Mouse (Mus musculus): ENCODE results near the gene Pla2g1b. TPM values are rescaled to one million over a fixed set of nuclear protein-coding genes. Genes with fewer than 3 reads are reported as not detected.
A peak's percentile ranks its signal among the peaks of the same experiment; 100 is the strongest.
"Not testable (repeated sequence)": the region's sequence is repeated elsewhere in the genome, so short reads cannot be mapped to it uniquely, and the experiment has no call there.

Gene Pla2g1b
- polyA plus RNA-seq, 1 experiment from 2014 or later, result not detected

GRCm38 (mm10) chr5:115516081-115516907 is 50.2 kb downstream of the Pla2g1b start:
- Histone ChIP-seq H3K4me2 (ENCODE audit: low read length) (peak overlapping the region; percentile 39; the same call in 1 of the 2 replicates), H3K27ac (replicated peaks in 1 of 2; ENCODE audit: control insufficient read depth in 1 of 2, insufficient read depth in 1 of 2, low read depth in 2 of 2, low read length in 2 of 2) (peak overlapping the region; percentile 78 to 92), H3K9ac (ENCODE audit: low read length) (0 out of 2 replicates have a peak overlapping the region, but pooled peaks have one; percentile 22), H3K4me1 (ENCODE audit: control insufficient read depth in 2 of 2, insufficient read depth in 2 of 2, low read length in 2 of 2) (peaks cover 25 to 44% of the 10 kb centered on the region in 2 experiments), H3K36me3 (ENCODE audit: control insufficient read depth, insufficient read depth, low read length) (peaks cover 3% of the 10 kb centered on the region; the same call in 1 of the 2 replicates), H3K4me3 (ENCODE audit: control insufficient read depth in 1 of 2, insufficient read depth in 1 of 2, low read depth in 1 of 2, low read length in 2 of 2) (no peak overlapping the region), H3K9me3 (ENCODE audit: control insufficient read depth, low read length) (no peaks in the 10 kb centered on the region), H3K27me3 (ENCODE audit: control insufficient read depth, insufficient read depth, low read length) (no peaks in the 10 kb centered on the region)
- ATAC-seq (ENCODE audit: insufficient number of reproducible peaks, insufficient read depth, low FRiP score, low read depth), result peak; percentile 41
- 60% methylated on average over 32 of the region's 32 CpGs for WGBS

- ATAC-seq (ENCODE audit: insufficient number of reproducible peaks, insufficient read depth, low FRiP score, low read depth), result no peak
- Histone ChIP-seq H3K4me3 (ENCODE audit: control insufficient read depth in 1 of 2, insufficient read depth in 1 of 2, low read depth in 1 of 2, low read length in 2 of 2) (no peak overlapping the region), H3K27ac (replicated peaks in 1 of 2; ENCODE audit: control insufficient read depth in 1 of 2, insufficient read depth in 1 of 2, low read depth in 2 of 2, low read length in 2 of 2) (peak overlapping the region; percentile 78 to 92), H3K9ac (ENCODE audit: low read length) (0 out of 2 replicates have a peak overlapping the region, but pooled peaks have one; percentile 22), H3K36me3 (ENCODE audit: control insufficient read depth, insufficient read depth, low read length) (peaks cover 3% of the 10 kb centered on the region; the same call in 1 of the 2 replicates), H3K27me3 (ENCODE audit: control insufficient read depth, insufficient read depth, low read length) (no peaks in the 10 kb centered on the region), H3K9me3 (ENCODE audit: control insufficient read depth, low read length) (no peaks in the 10 kb centered on the region), H3K4me1 (ENCODE audit: control insufficient read depth in 2 of 2, insufficient read depth in 2 of 2, low read length in 2 of 2) (peaks cover 25 to 47% of the 10 kb centered on the region in 2 experiments), H3K4me2 (ENCODE audit: low read length) (no peak overlapping the region)
- 72% methylated on average over 7 of the region's 7 CpGs for WGBS
Measured at GRCm38 (mm10) chr5:115516908-115517307, 50.8 kb downstream of the Pla2g1b start.

- H3K27ac ChIP-seq (replicated peaks in 1 of 2; ENCODE audit: control insufficient read depth in 1 of 2, insufficient read depth in 1 of 2, low read depth in 2 of 2, low read length in 2 of 2), result peak overlapping the region in 1 of 2 experiments; percentile 92; a peak in 1 of 4 replicates
- H3K4me2 ChIP-seq (ENCODE audit: low read length), result no peak overlapping the region
- H3K9me3 ChIP-seq (ENCODE audit: control insufficient read depth, low read length), result no peaks in the 10 kb centered on the region
- no peak overlapping the region for H3K4me3 ChIP-seq (ENCODE audit: control insufficient read depth in 1 of 2, insufficient read depth in 1 of 2, low read depth in 1 of 2, low read length in 2 of 2)
- ATAC-seq (ENCODE audit: insufficient number of reproducible peaks, insufficient read depth, low FRiP score, low read depth), result no peak
- no peaks in the 10 kb centered on the region for H3K27me3 ChIP-seq (ENCODE audit: control insufficient read depth, insufficient read depth, low read length)
- WGBS, result 94% methylated on average over 9 of the region's 9 CpGs
- H3K9ac ChIP-seq (ENCODE audit: low read length), result no peak overlapping the region
- peaks cover 3% of the 10 kb centered on the region; the same call in 1 of the 2 replicates for H3K36me3 ChIP-seq (ENCODE audit: control insufficient read depth, insufficient read depth, low read length)
- peaks cover 29 to 53% of the 10 kb centered on the region in 2 experiments for H3K4me1 ChIP-seq (ENCODE audit: control insufficient read depth in 2 of 2, insufficient read depth in 2 of 2, low read length in 2 of 2)
Measured at GRCm38 (mm10) chr5:115517501-115517900, 51.4 kb downstream of the Pla2g1b start.

GRCm38 (mm10) chr5:115518214-115518613 is 52.2 kb downstream of the Pla2g1b start:
- not testable (repeated sequence) for H3K9me3 ChIP-seq (ENCODE audit: control insufficient read depth, low read length); H3K36me3 ChIP-seq (ENCODE audit: control insufficient read depth, insufficient read depth, low read length); H3K9ac ChIP-seq (ENCODE audit: low read length); H3K27ac ChIP-seq (replicated peaks in 1 of 2; ENCODE audit: control insufficient read depth in 1 of 2, insufficient read depth in 1 of 2, low read depth in 2 of 2, low read length in 2 of 2); H3K4me2 ChIP-seq (ENCODE audit: low read length); H3K27me3 ChIP-seq (ENCODE audit: control insufficient read depth, insufficient read depth, low read length); H3K4me3 ChIP-seq (ENCODE audit: control insufficient read depth in 1 of 2, insufficient read depth in 1 of 2, low read depth in 1 of 2, low read length in 2 of 2); ATAC-seq (ENCODE audit: insufficient number of reproducible peaks, insufficient read depth, low FRiP score, low read depth)
- 94% methylated on average over 6 of the region's 8 CpGs for WGBS
- H3K4me1 ChIP-seq (ENCODE audit: control insufficient read depth in 2 of 2, insufficient read depth in 2 of 2, low read length in 2 of 2), result peaks cover 33 to 60% of the 10 kb centered on the region in 2 experiments

GRCm38 (mm10) chr5:115520325-115520869 is 54.3 kb downstream of the Pla2g1b start:
- ATAC-seq (ENCODE audit: insufficient number of reproducible peaks, insufficient read depth, low FRiP score, low read depth), result no peak
- no peaks in the 10 kb centered on the region for H3K9me3 ChIP-seq (ENCODE audit: control insufficient read depth, low read length)
- no peaks in the 10 kb centered on the region for H3K27me3 ChIP-seq (ENCODE audit: control insufficient read depth, insufficient read depth, low read length)
- peak overlapping the region; percentile 47; the same call in 1 of the 2 replicates for H3K9ac ChIP-seq (ENCODE audit: low read length)
- H3K4me1 ChIP-seq (ENCODE audit: control insufficient read depth in 2 of 2, insufficient read depth in 2 of 2, low read length in 2 of 2), result peaks cover 23 to 64% of the 10 kb centered on the region in 2 experiments
- peak overlapping the region; percentile 26; the same call in 1 of the 2 replicates for H3K4me2 ChIP-seq (ENCODE audit: low read length)
- peaks cover 3% of the 10 kb centered on the region; the same call in 1 of the 2 replicates for H3K36me3 ChIP-seq (ENCODE audit: control insufficient read depth, insufficient read depth, low read length)
- no peak overlapping the region for H3K4me3 ChIP-seq (ENCODE audit: control insufficient read depth in 1 of 2, insufficient read depth in 1 of 2, low read depth in 1 of 2, low read length in 2 of 2)
- H3K27ac ChIP-seq (replicated peaks in 1 of 2; ENCODE audit: control insufficient read depth in 1 of 2, insufficient read depth in 1 of 2, low read depth in 2 of 2, low read length in 2 of 2), result peak overlapping the region; percentile 60 to 74
- WGBS, result 47% methylated on average over 21 of the region's 21 CpGs

- H3K4me1 ChIP-seq (ENCODE audit: control insufficient read depth in 2 of 2, insufficient read depth in 2 of 2, low read length in 2 of 2), result peaks cover 22 to 62% of the 10 kb centered on the region in 2 experiments
- H3K27ac ChIP-seq (replicated peaks in 1 of 2; ENCODE audit: control insufficient read depth in 1 of 2, insufficient read depth in 1 of 2, low read depth in 2 of 2, low read length in 2 of 2), result peak overlapping the region; percentile 62 to 74
- WGBS, result 51% methylated on average over 21 of the region's 21 CpGs
- H3K27me3 ChIP-seq (ENCODE audit: control insufficient read depth, insufficient read depth, low read length), result no peaks in the 10 kb centered on the region
- no peaks in the 10 kb centered on the region for H3K9me3 ChIP-seq (ENCODE audit: control insufficient read depth, low read length)
- no peak overlapping the region for H3K4me3 ChIP-seq (ENCODE audit: control insufficient read depth in 1 of 2, insufficient read depth in 1 of 2, low read depth in 1 of 2, low read length in 2 of 2)
- peaks cover 9% of the 10 kb centered on the region for H3K36me3 ChIP-seq (ENCODE audit: control insufficient read depth, insufficient read depth, low read length)
- H3K9ac ChIP-seq (ENCODE audit: low read length), result peak overlapping the region; percentile 11; the same call in 1 of the 2 replicates
- peak overlapping the region; percentile 39 for H3K4me2 ChIP-seq (ENCODE audit: low read length)
- no peak for ATAC-seq (ENCODE audit: insufficient number of reproducible peaks, insufficient read depth, low FRiP score, low read depth)
Measured at GRCm38 (mm10) chr5:115521553-115522461, 55.7 kb downstream of the Pla2g1b start.

GRCm38 (mm10) chr5:115522531-115522930 is 56.5 kb downstream of the Pla2g1b start:
- Histone ChIP-seq H3K36me3 (ENCODE audit: control insufficient read depth, insufficient read depth, low read length) (peaks cover 9% of the 10 kb centered on the region), H3K9me3 (ENCODE audit: control insufficient read depth, low read length) (no peaks in the 10 kb centered on the region), H3K27ac (replicated peaks in 1 of 2; ENCODE audit: control insufficient read depth in 1 of 2, insufficient read depth in 1 of 2, low read depth in 2 of 2, low read length in 2 of 2) (peak overlapping the region; percentile 66 to 74), H3K27me3 (ENCODE audit: control insufficient read depth, insufficient read depth, low read length) (no peaks in the 10 kb centered on the region), H3K4me1 (ENCODE audit: control insufficient read depth in 2 of 2, insufficient read depth in 2 of 2, low read length in 2 of 2) (peaks cover 22 to 62% of the 10 kb centered on the region in 2 experiments), H3K4me2 (ENCODE audit: low read length) (no peak overlapping the region), H3K9ac (ENCODE audit: low read length) (no peak overlapping the region), H3K4me3 (ENCODE audit: control insufficient read depth in 1 of 2, insufficient read depth in 1 of 2, low read depth in 1 of 2, low read length in 2 of 2) (no peak overlapping the region)
- 78% methylated on average over 4 of the region's 4 CpGs for whole genome bisulfite sequencing
- ATAC-seq (ENCODE audit: insufficient number of reproducible peaks, insufficient read depth, low FRiP score, low read depth), result no peak

All from heart, embryonic 14.5 days (tissue).